Mouse (Mus musculus) limb, embryonic 11.5 days (tissue): ENCODE measurements at regions not wholly inside any gene's neighbourhood (a gene's known extent, or its start where the extent isn't known, plus 50 kb on each side); places are given as distances from the start of the nearest gene placed in this dataset.

ENCODE experiments used
- ATAC-seq: fragments of 200-750 bp; cut with Nextera tagmentation; 2 replicates; pipeline ENCODE4 v1.8.0; 2017; ENCODE audit warnings: low read depth; ENCODE audit not compliant: insufficient number of reproducible peaks, low FRiP score, low TSS enrichment
- DNase-seq: peaks from one replicate; pipeline ENCODE4 v3.0.0-alpha.2; 2015; ENCODE audit warnings: low spot score
- H3K27ac ChIP-seq: fragments of 300-500 bp; sonication (generic); replicated peaks from 2 replicates; pipeline ENCODE4 v1.5.1; 2014; ENCODE audit warnings: low read depth, mild to moderate bottlenecking, low read length
- H3K27me3 ChIP-seq: fragments of 300-500 bp; sonication (generic); 2 replicates; pipeline ENCODE4 v1.6.1; 2014; ENCODE audit warnings: mild to moderate bottlenecking, low read length, mixed read lengths; ENCODE audit not compliant: control insufficient read depth, insufficient read depth
- H3K36me3 ChIP-seq: fragments of 300-500 bp; sonication (generic); 2 replicates; pipeline ENCODE4 v1.6.1; 2014; ENCODE audit warnings: mild to moderate bottlenecking, low read length, moderate library complexity, mixed read lengths; ENCODE audit not compliant: control insufficient read depth, insufficient read depth
- H3K4me1 ChIP-seq: fragments of 300-500 bp; sonication (generic); 2 replicates; pipeline ENCODE4 v1.6.1; 2014; ENCODE audit warnings: low read length, mixed read lengths; ENCODE audit not compliant: control insufficient read depth, insufficient read depth
- H3K4me2 ChIP-seq: fragments of 300-500 bp; sonication (generic); 2 replicates; pipeline ENCODE4 v1.6.1; 2014; ENCODE audit warnings: low read depth, mild to moderate bottlenecking, moderate library complexity; ENCODE audit not compliant: severe bottlenecking
- H3K4me3 ChIP-seq: fragments of 300-500 bp; sonication (generic); 2 replicates; pipeline ENCODE4 v1.5.1; 2014; ENCODE audit warnings: low read depth, low read length
- H3K9ac ChIP-seq: fragments of 300-500 bp; sonication (generic); 2 replicates; pipeline ENCODE4 v1.6.1; 2014; ENCODE audit warnings: mild to moderate bottlenecking, low read length
- H3K9me3 ChIP-seq: fragments of 300-500 bp; sonication (generic); 2 replicates; pipeline ENCODE4 v1.6.1; 2016; ENCODE audit warnings: low read length; ENCODE audit not compliant: control insufficient read depth
- WGBS: fragments of 180-500 bp; shearing (Covaris S2); extraction: QIAGEN DNeasy Blood & Tissue Kit; methylation state at CpG from one replicate; pipeline ENCODE4 v1.1.7; 2014; 5-methylcytosine and 5-hydroxymethylcytosine counted together

- no peak for ATAC-seq
- H3K9me3 ChIP-seq, result no peaks in the 10 kb centered on the region
- no peaks in the 10 kb centered on the region for H3K27me3 ChIP-seq
- no peak overlapping the region for H3K9ac ChIP-seq
- H3K4me1 ChIP-seq, result no peaks in the 10 kb centered on the region
- no peak overlapping the region for H3K4me3 ChIP-seq
- no peak overlapping the region for H3K27ac ChIP-seq
- DNase-seq, result no peak
- H3K4me2 ChIP-seq, result no peak overlapping the region
- no peaks in the 10 kb centered on the region for H3K36me3 ChIP-seq
- 83% methylated on average over 13 of the region's 13 CpGs for WGBS
Measured at GRCm38 (mm10) chr1:75612083-75612720, 66.1 kb downstream of the Slc4a3 start.

GRCm38 (mm10) chr1:75613206-75613605, 67.1 kb downstream of the Slc4a3 start:
- no peak for DNase-seq
- no peak overlapping the region for H3K27ac ChIP-seq
- no peak for ATAC-seq
- 68% methylated on average over 2 of the region's 2 CpGs for WGBS
- no peaks in the 10 kb centered on the region for H3K27me3 ChIP-seq
- H3K36me3 ChIP-seq, result no peaks in the 10 kb centered on the region
- no peaks in the 10 kb centered on the region for H3K4me1 ChIP-seq
- no peak overlapping the region for H3K4me3 ChIP-seq
- no peak overlapping the region for H3K9ac ChIP-seq
- no peaks in the 10 kb centered on the region for H3K9me3 ChIP-seq
- H3K4me2 ChIP-seq, result no peak overlapping the region

- no peak for DNase-seq
- WGBS, result 85% methylated on average over 2 of the region's 2 CpGs
- no peak overlapping the region for H3K27ac ChIP-seq
Measured at GRCm38 (mm10) chr1:75616971-75617370, 70.9 kb downstream of the Slc4a3 start.

GRCm38 (mm10) chr1:75618367-75618790, 72.3 kb downstream of the Slc4a3 start:
- Histone ChIP-seq H3K9me3 (no peaks in the 10 kb centered on the region), H3K4me3 (no peak overlapping the region), H3K4me1 (no peaks in the 10 kb centered on the region), H3K36me3 (no peaks in the 10 kb centered on the region), H3K27me3 (no peaks in the 10 kb centered on the region), H3K27ac (no peak overlapping the region), H3K4me2 (no peak overlapping the region), H3K9ac (no peak overlapping the region)
- WGBS, result 31% methylated on average over 7 of the region's 7 CpGs
- DNase-seq (no peak), ATAC-seq (no peak)

More at GRCm38 (mm10) chr1:75616971-75617370, 70.9 kb downstream of the Slc4a3 start:
- H3K4me2 ChIP-seq, result no peak overlapping the region
- H3K9me3 ChIP-seq, result no peaks in the 10 kb centered on the region
- H3K4me1 ChIP-seq, result no peaks in the 10 kb centered on the region
- no peak overlapping the region for H3K4me3 ChIP-seq
- ATAC-seq, result no peak
- H3K9ac ChIP-seq, result no peak overlapping the region
- H3K36me3 ChIP-seq, result no peaks in the 10 kb centered on the region
- H3K27me3 ChIP-seq, result no peaks in the 10 kb centered on the region

GRCm38 (mm10) chr1:75630287-75630686, 84.2 kb downstream of the Slc4a3 start:
- Histone ChIP-seq H3K9me3 (no peaks in the 10 kb centered on the region), H3K9ac (no peak overlapping the region), H3K27me3 (no peaks in the 10 kb centered on the region), H3K4me1 (no peaks in the 10 kb centered on the region), H3K4me2 (no peak overlapping the region), H3K27ac (no peak overlapping the region), H3K36me3 (no peaks in the 10 kb centered on the region), H3K4me3 (no peak overlapping the region)
- 79% methylated on average over 2 of the region's 2 CpGs for WGBS
- ATAC-seq (no peak), DNase-seq (no peak)

GRCm38 (mm10) chr1:75631729-75632128, 85.7 kb downstream of the Slc4a3 start:
- no peak overlapping the region for H3K4me3 ChIP-seq
- H3K4me1 ChIP-seq, result no peaks in the 10 kb centered on the region
- H3K4me2 ChIP-seq, result no peak overlapping the region
- no peaks in the 10 kb centered on the region for H3K9me3 ChIP-seq
- H3K27ac ChIP-seq, result no peak overlapping the region
- DNase-seq, result no peak
- no peaks in the 10 kb centered on the region for H3K27me3 ChIP-seq
- ATAC-seq, result no peak
- H3K36me3 ChIP-seq, result no peaks in the 10 kb centered on the region
- H3K9ac ChIP-seq, result no peak overlapping the region
- 40% methylated on average over 1 of the region's 1 CpGs for WGBS

- ATAC-seq, result no peak
Measured at GRCm38 (mm10) chr1:75635591-75635990, 89.5 kb downstream of the Slc4a3 start.

GRCm38 (mm10) chr1:75639031-75640001, 93.2 kb downstream of the Slc4a3 start:
- WGBS, result 61% methylated on average over 8 of the region's 8 CpGs
- Histone ChIP-seq H3K9ac (no peak overlapping the region), H3K9me3 (no peaks in the 10 kb centered on the region), H3K27ac (no peak overlapping the region), H3K4me2 (no peak overlapping the region), H3K27me3 (no peaks in the 10 kb centered on the region), H3K4me3 (no peak overlapping the region), H3K36me3 (no peaks in the 10 kb centered on the region), H3K4me1 (no peaks in the 10 kb centered on the region)
- no peak for ATAC-seq
- DNase-seq, result no peak

More at GRCm38 (mm10) chr1:75635591-75635990, 89.5 kb downstream of the Slc4a3 start:
- H3K36me3 ChIP-seq, result no peaks in the 10 kb centered on the region
- no peak overlapping the region for H3K4me3 ChIP-seq
- H3K4me2 ChIP-seq, result no peak overlapping the region
- H3K9me3 ChIP-seq, result no peaks in the 10 kb centered on the region
- H3K9ac ChIP-seq, result no peak overlapping the region
- H3K4me1 ChIP-seq, result no peaks in the 10 kb centered on the region
- no peak for DNase-seq
- H3K27ac ChIP-seq, result no peak overlapping the region
- H3K27me3 ChIP-seq, result no peaks in the 10 kb centered on the region
- WGBS, result 93% methylated on average over 4 of the region's 4 CpGs
